Mouse (Mus musculus) skeletal muscle tissue, adult 2 months (tissue): Measurements from ENCODE around the gene Sh3gl2.

ENCODE experiments used
- DNase-seq: peaks from one replicate; pipeline ENCODE4 v3.0.0-alpha.2; 2012; ENCODE audit warnings: low read depth, low spot score

The Sh3gl2 gene

DNA sequence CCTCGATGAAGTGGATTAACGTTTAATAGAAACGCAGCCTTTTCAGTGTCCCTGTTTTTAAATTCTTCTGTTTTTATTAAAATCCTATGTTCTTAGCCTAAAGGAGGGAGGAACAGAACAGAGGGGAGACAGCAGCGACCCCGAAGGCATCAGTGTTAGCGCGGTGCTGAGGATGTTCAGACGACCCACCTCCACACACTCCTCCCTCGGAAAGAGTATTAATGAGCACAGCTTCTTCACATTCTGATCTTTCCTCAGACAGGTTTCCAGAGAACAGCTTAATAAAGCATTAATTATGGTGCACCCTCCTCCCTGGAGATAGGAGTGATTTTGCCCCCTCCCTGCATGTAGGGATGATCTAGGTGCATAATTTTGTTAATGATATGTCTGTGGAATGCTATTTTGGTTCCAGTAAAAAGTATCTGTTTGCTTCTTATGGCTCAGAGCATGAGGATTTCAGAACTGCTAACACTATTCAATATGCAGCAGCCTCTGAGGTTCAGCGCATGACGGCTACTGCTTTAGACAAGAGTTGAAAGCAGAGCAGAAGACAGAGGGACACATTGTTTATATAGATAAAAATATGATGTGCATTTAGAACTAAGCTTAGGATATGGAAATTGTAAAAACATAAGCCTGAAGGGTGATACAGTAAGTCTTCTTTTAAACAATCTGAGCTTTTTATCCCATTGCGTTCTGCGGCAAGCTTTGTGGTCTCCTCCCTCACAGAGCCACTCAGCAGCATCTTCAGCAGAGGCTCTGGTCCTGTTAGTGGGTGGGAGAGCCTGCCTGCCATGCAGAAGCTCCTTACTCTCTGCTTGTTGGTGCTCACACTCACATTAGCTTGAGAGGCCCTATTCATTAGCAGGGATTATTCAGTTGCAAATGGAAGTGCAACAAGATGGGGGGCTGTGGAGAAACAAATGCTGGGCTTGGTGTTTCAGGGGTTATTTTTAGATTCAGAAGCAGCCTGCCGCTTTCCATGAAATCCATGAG, 27.8 kb downstream of the Sh3gl2 start:
- DNase-seq = no peak

DNA sequence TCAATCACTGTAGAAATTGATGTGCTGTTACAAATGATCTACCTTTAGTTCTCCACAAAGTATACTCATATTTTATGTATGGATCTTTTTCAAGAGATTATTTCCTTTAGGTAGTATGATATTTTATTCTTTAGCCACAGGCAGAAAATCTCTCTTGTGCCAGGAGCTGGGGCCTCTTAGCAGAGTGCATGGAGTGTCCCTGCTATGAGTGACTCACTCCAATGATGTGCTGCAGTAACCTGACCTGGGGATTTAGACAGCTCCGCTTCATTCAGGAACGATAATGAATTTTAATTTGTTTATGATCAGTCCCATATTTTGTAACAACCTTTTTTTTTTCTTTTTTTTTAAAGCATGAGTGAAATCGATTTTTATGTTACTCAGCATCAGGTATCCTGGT, 36.7 kb downstream of the Sh3gl2 start:
- no peak for DNase-seq

DNA sequence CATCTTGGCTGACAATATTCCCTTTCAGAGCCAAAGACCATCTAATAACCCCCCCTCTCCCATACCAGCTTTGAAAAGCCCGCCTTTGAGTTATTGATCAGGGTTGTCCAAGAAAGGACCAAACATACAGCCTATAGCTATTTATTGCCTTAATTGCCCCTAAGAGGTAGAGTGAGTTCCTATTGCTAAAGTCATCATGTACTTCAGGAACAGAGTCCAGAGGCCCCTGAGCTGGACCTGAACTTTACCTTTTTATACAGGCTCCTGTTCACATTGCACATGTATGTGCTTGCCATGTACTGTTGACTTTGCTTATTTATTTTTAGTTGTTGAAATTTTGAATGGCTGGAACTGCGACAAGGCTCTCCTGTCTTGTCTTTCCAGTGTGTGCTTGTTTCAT, 37.6 kb downstream of the Sh3gl2 start:
- no peak for DNase-seq

DNA sequence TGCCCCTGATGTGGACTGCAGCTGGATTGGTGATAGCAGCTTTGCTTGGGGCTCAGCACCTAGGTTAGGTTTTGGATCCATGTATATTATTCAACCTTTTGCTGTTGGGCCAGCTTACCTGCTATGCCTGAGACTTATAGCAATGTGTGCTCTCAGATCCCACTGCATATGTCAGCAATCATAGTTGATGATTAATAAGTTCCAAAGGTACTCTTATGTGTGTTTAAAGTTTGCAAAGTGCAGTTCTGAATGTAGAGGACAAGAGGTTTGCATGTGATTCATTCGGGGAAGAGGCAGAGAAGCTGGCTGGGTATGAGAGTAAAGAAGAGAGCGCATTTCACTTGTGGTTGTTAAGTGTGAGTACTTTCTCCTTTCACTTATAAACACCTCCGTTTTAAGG, 43.7 kb downstream of the Sh3gl2 start:
- DNase-seq = no peak

DNA sequence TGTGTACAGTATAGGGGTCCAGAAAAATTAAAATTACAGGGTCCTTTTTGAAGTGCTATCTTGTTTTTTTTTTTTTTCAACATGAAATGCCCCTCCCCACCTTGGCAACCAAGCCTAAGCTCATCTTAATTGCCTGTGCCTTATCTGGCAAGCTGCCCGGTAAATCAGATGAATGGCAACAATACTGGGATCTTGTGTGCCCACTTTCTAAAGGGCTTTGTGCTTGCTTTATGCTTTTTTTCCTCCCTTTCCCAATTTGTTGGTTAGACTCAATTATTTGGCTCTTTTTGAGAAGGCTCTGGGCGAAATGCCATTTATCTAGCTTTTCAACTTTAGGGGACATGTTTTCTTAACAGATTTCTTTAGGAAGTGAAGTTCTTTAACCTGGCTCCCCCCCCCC, 45.3 kb downstream of the Sh3gl2 start:
- no peak for DNase-seq

DNA sequence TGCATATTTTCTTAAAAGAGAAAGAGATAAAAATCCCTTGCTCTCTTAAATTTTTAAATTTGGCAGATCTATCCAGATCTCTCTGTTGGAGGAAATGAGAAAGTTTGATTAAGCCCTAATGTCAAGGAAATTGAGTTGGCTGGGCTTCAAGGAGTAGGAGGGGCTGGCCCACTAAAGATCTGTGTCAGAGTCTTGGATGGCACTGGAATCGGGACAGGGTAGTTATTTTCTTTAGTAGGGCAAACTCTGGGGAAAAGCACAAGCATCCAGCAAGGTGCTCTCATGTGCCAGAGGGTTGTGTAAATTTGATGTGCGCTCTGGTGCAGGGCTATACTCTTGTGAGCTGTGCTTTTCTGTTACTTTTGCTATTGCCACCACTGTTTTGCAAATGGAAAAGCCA, 45.9 kb downstream of the Sh3gl2 start:
- no peak for DNase-seq

DNA sequence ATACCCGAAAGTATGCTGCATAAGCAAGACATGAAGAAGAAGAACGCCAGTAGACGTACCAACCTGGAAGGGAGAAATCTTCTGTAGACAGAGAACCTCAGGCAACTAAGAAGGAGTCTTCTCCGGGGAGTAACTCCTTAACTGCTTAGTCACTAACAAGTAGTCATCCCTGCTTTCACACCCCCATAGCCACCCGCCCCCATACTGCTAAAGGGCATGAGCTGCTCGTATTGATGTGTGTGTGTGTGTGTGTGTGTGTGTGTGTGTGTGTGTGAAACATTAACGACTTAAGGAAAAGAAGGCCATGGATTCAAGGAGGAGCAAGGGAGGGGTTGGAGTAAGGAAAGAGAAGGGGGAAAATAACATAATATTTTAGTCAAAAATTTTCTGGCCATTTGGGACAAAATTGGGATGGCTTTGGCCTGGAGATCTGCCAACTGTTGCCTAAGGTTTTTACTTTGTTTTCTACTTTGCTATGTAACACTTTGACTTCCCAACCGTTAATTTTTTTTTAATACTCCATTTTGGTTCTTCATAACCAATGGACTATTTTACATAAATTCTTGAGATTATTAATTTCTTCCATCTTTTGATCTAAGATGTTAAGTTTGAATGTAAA, 51.0 kb downstream of the Sh3gl2 start:
- DNase-seq = no peak

DNA sequence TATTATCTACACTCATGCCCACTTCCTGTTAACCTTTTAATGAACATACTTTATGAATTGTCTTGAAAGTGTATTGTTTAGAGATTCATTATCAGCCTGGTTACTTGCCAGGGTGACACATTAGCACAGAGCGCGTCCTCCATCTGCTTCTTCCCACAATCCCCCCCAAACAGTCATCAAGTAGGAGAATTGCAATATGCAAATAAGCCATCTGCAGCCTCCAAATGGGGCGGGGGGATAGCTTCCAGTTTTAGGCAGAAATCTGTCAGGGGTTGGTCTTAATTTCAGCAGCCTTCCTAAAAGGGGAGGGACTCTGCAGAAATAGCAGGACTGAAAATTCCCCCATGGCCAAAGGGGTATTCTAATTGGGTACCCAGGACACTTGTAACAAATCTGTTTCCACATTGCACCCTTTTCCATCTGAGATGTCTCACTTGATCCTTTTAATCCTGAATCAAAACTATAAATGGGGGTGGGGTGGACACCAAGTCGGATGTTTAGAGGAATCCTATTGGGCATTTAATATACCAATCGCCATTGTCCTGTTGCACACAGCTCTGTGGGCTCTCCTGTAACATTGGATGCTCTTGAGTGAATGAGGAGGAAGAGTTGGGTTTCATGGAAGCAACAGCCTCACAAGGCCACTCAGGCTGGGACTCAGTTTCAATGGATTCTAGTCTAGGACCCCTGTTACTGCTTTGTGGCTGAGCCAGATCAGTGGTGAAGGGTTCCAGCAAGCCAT, 51.7 kb downstream of the Sh3gl2 start:
- no peak for DNase-seq

DNA sequence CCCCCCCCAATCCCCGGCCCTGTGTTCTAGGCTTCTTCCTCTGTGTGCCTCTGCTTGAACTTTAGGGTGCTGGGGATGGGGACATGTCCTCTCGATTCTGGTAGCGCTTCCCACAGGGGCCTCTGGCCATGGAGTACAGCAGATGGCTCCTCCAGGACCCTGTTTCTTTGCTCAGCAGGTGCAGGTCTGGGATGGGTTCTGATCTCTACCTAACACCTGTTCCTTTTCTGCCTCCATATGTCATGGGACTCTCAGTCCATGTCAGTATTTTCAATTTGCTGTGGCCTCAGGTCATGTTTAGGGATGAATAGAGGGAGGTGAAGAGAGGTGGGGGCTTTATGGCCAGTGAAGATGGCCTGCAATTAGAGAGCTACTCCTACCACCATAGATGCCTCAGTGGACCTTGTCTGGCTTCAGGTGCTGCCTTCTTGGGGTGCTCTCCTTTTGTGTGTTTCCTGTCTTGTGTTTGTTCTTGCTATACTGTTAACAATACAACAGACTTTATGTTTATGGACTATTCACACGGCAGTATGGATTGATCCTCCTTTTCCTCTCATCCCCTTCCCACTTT, 52.9 kb downstream of the Sh3gl2 start:
- DNase-seq = no peak

DNA sequence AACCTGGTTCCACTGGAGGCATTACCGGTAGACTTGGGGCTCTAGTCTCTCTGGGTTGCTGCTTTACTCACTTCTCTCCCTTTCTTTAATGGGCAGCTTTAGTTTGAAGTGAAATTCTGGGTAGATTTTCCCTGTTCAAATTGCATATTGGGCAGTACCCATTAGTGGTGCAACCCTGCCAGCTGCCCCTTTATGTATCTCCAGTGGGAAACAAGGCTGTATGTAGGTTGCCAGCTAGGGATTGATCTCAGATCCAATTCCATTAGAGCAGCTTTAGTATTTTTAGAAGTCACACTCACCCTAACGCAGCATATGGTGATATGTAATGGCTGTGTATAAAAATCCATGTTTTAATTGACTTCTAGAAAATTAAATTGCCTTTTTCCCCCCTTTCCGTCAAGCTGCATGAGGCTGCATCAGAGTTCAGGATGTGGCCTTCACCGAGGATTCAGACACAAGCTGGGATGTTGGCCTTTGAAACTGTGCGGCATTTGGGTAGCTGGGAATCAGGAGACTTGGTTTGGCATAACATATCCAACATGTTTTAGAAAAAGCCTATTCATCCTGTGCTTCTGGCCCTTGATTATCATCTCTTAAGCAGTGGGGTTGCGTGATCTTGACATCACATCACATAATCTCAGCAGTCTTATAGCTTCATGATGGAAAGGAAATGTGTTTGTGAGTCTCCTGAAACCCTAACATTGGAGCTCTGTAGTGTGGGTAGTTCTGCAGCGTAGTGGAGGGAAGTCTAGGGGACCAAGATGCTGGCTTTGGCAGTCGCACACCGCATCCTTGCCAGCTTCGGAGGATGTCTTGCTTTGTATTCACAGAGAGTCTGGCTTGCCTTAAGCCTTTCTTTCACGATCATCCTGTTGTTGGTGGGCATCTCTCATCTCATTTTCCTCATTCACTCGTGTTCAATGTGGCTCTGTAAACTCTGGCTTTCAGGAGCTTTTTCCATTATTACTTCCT, 56.0 kb downstream of the Sh3gl2 start:
- no peak for DNase-seq

DNA sequence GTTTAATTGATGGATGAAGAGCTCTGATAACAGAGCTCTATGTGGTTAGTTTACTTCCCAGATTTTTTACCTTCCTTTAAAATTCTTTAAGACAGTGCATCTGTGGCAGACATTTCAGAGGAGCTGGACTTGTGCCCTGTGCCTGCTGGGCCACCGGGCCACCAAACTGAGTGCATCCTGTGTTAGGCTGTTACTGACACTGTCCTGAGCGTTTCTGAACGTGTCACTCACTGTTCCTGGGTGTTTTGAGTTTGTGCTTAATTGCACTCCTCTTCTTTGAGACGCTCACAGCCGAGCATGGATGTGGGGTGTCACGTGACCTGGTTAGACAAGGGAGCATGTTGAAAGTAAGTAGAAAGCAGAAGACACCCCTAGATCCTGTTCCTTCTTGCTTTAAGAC, 57.2 kb downstream of the Sh3gl2 start:
- DNase-seq = no peak

DNA sequence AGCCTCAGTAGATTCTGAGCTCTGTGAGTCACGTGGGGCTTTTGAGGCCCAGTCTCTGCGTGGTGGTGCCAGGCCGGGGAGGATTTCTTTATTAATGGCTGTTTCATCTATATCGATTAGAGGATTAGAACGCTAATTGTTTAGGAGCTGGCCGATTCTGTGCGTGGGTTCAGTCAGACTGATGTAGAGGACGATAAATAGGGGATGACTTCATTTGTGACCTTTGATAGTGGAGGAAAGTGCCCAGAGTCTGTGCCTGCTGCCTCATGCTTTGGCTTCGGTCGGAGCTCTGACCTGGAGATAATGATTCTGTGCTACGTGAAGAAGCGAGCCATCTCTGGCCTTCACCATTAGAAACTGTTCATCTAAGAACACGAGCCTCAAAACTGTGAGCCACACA, 57.7 kb downstream of the Sh3gl2 start:
- DNase-seq = no peak

DNA sequence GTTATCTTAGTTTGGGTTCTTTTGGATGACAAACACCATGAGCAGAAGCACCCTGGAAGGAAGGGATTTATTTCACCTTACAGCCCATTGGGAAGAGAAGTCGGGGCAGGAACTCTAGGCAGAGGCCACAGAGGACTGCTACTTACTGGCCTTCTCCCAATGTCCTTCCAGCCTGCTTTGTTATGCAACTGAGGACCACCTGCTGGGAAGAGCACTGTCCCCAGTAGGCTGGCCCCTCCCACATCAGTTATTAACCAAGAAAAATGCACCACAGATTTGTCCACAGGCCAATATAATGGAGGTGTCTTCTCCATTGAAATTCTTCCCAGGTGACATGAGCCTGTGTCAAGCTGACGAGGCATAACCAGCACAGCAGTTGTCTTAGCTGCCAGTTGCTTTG, 62.5 kb downstream of the Sh3gl2 start:
- DNase-seq = no peak

DNA sequence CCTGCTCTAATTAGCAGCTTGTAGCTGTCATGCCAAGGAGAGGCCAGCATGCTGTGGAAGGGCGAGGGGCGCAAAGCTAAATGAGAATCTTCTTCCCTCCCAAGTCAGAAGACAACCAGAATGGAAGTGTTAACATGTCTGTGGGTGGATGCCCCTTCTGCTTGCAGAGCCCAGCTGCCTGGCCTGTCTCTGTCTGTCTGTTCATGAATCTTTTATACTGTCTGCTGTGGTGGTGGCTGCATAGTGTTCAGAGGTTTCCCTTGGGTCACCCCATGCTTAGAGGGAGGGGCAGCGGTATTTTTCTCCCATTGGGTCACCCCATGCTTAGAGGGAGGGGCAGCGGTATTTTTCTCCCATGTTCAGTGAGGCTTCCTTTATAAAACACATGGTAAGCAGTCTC, 68.0 kb downstream of the Sh3gl2 start:
- no peak for DNase-seq

DNA sequence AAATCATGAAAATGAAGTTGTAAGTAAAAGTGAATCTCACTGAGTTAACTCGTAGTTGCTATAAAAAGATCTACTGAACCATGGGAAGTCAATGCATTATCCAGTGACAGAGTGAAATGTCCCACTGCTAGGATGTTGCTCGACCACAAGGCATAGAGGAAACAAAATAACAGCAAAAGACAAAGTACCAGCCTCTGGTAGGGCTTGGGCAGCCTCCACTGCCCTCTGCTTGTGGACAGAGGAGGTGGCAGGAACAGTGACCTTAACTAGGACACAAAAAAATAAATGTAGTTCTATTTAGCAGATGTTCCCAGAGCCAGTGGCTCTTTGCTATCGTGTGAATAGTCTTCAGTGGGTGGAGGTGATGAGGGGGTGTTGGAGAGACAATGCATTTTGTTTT, 68.5 kb downstream of the Sh3gl2 start:
- no peak for DNase-seq

DNA sequence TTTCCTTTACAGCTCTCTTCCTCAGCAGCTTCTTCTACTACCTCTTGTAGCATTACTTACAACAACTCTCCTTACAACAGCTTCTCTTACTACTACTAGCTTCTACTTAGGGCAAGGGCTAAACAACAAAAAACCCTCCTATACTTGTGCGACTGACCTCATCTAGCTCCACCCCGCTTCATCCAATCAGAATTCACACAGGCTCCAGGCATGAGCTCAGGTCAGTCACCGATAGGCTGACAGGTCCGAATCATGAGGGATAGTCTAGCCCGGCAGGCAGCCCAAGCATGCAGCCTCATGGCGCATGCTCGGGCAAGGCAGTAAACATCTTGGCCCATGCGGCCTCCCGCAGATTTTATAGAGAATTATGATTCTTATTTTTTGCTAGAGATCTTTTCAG, 78.2 kb downstream of the Sh3gl2 start:
- no peak for DNase-seq

DNA sequence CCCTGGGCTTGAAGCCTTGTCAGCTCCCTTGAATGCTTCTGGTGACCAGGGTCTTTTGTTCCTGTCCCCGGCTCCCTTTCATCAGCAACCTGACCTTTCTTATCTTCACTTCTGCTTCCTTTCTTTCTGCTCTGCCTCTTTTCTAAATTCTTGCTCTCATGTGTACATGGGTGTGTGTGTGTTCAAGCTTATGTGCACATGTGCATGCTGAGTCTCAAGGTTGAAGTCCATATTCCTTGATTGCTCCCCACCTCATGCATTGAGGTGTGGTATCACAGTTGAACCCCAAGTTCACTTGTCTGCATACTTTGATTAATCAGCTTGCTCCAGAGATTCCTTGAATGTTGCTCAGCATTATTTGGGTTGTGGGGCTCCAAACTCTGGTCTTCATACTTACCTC, 85.1 kb downstream of the Sh3gl2 start:
- DNase-seq = no peak

DNA sequence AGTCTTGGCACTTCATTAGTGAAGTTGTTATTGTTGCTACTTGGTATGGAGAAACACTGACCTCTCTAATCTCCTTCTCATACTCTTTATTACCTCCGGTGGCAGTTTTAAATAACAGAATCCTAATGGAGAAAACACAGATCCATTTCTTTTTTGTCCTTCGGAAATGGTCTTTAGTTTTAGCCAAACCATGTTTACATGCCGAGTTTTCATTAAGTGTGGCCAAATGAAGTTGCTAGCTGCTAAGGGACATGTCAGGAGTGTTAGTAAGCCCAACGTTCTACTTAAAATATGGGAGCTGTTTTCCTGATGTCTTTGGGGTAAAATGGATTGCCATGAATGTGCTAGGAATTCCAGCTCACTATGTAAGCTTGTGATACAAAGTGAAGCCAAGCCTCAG, 86.4 kb downstream of the Sh3gl2 start:
- DNase-seq = no peak

DNA sequence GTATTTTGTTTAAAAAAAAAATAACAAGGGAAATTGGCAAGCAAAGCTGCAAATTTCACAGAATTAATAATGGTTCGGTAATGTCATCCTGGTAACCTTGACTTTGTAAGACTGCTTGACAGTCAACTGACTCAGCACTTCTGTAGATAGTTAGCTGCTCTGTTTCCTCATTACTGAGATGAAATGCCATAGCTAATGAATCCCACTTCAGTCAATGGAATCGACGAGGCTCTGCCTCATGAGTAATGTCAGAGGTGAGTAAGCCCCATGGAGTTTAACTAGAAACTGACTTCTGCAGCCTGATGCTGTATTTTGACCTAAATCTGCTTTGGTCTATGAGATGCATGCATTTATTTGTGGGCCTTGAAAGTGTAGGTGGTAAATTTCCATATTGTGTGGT, 88.4 kb downstream of the Sh3gl2 start:
- no peak for DNase-seq

DNA sequence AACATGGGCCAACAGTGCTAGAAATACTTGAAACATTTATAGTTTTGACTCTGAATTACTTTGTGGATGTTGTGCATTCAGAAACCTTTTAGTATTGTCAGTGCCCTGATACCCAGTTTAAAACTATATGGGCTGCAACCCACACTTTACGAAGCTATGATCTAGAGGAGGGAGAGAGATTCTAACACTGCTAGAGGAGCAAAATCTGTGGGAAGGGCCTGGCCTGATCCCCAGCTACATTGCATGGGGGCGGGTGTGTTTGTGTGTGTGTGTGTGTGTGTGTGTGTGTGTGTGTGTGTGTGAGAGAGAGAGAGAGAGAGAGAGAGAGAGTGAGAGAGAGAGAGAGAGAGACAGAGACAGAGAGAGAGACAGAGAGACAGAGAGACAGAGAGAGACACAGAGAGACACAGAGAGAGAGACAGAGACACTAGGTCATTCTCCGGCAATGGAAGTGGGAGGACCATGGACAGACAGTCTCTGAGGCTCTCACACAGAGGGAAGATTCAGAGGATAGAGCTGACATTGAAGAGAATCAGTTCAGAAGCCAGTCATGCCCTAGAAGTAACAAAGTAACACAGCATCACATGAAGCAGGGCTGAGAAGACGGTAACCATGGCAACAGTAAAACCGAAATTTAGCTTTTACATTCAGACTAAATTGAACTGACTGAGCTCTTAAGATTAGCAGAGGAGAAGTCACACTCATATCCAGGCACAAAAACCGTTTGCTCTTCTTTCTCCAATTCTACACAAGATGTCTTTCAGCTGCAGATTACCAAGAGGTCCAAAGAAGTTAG, 95.9 kb downstream of the Sh3gl2 start:
- no peak for DNase-seq
